Mouse (Mus musculus): ENCODE data around the gene C4b. TPM values are rescaled to one million over a fixed set of nuclear protein-coding genes. Genes with fewer than 3 reads are reported as not detected.

The C4b gene
- polyA plus RNA-seq, 1 experiment from 2014 or later, result 0.42 TPM

DNA sequence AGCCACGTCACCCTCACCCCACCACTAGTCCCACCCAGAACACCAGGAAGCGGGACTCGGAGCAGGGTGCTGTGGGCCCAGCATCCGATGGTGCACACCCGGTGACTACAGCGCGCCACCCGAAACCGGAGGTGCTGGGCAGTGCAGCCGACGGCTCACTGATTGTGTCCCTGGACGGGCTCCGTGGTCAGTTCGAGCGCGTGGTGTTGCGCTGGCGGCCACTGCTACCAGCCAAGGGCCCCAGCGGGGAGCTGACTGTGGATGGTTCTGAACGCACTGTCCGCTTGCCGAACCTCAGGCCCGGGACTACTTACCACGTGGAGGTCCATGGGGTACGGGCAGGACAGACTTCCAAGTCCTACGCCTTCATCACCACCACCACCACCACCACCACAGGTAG, 63.5 kb downstream of the C4b start:
- H3K4me2 ChIP-seq, result no peak overlapping the region
- H3K9me3 ChIP-seq, result no peaks in the 10 kb centered on the region
- peaks cover 48% of the 10 kb centered on the region for H3K27me3 ChIP-seq
- 74% methylated on average over 26 of the region's 26 CpGs for WGBS
- H3K9ac ChIP-seq, result no peak overlapping the region
- no peak overlapping the region for H3K27ac ChIP-seq
- H3K36me3 ChIP-seq, result no peaks in the 10 kb centered on the region
- H3K4me1 ChIP-seq, result peaks cover 47% of the 10 kb centered on the region
- ATAC-seq (ENCODE audit: borderline replicate concordance, extremely low read depth, low FRiP score, low TSS enrichment), result no peak
- H3K4me3 ChIP-seq, result no peak overlapping the region

Small RNA genes within 50 kb of the gene (microRNA-seq; reads per million reads assigned to microRNA genes)
- gene Gm27471, result not detected

Other genes starting within 250 kb of the C4b start
- not detected in 2 replicates for gene Btnl6, start 226.5 kb downstream of the C4b start, polyA plus RNA-seq (2015; fragmentation: Nextera tagmentation; extraction: Ambion mirVana)
- gene Notch4, start 179.6 kb downstream of the C4b start, polyA plus RNA-seq (2015; fragmentation: Nextera tagmentation; extraction: Ambion mirVana), result 11.2 and 12.0 TPM in 2 replicates
- 11.5 and 17.9 TPM in 2 replicates for gene Gpsm3, start 154.1 kb downstream of the C4b start, polyA plus RNA-seq (2015; fragmentation: Nextera tagmentation; extraction: Ambion mirVana)
- gene Pbx2, start 152.6 kb downstream of the C4b start, polyA plus RNA-seq (2015; fragmentation: Nextera tagmentation; extraction: Ambion mirVana), result 8.8 and 9.8 TPM in 2 replicates
- gene Ager, start 146.0 kb downstream of the C4b start, polyA plus RNA-seq (2015; fragmentation: Nextera tagmentation; extraction: Ambion mirVana), result 197 and 248 TPM in 2 replicates
- gene Rnf5, start 140.2 kb downstream of the C4b start, polyA plus RNA-seq (2015; fragmentation: Nextera tagmentation; extraction: Ambion mirVana), result 122 and 124 TPM in 2 replicates
- 51.8 and 51.9 TPM in 2 replicates for gene Agpat1, start 139.6 kb downstream of the C4b start, polyA plus RNA-seq (2015; fragmentation: Nextera tagmentation; extraction: Ambion mirVana)
- 2.2 and 2.8 TPM in 2 replicates for gene Egfl8, start 127.9 kb downstream of the C4b start, polyA plus RNA-seq (2015; fragmentation: Nextera tagmentation; extraction: Ambion mirVana)
- 21.0 and 22.4 TPM in 2 replicates for gene Ppt2, start 115.4 kb downstream of the C4b start, polyA plus RNA-seq (2015; fragmentation: Nextera tagmentation; extraction: Ambion mirVana)
- 0.16 and 0.46 TPM in 2 replicates for gene Prrt1, start 114.3 kb downstream of the C4b start, polyA plus RNA-seq (2015; fragmentation: Nextera tagmentation; extraction: Ambion mirVana)
- gene Fkbpl, start 99.1 kb downstream of the C4b start, polyA plus RNA-seq (2015; fragmentation: Nextera tagmentation; extraction: Ambion mirVana), result 12.9 and 14.0 TPM in 2 replicates
- 84.6 and 85.8 TPM in 2 replicates for gene Atf6b, start 96.7 kb downstream of the C4b start, polyA plus RNA-seq (2015; fragmentation: Nextera tagmentation; extraction: Ambion mirVana)
- 0.59 and 0.77 TPM in 2 replicates for gene Tnxb, start 73.3 kb downstream of the C4b start, polyA plus RNA-seq (2015; fragmentation: Nextera tagmentation; extraction: Ambion mirVana)
- not detected in 2 replicates for gene Cyp21a1, start 60.7 kb upstream of the C4b start, polyA plus RNA-seq (2015; fragmentation: Nextera tagmentation; extraction: Ambion mirVana)
- gene Stk19, start 93.1 kb upstream of the C4b start, polyA plus RNA-seq (2015; fragmentation: Nextera tagmentation; extraction: Ambion mirVana), result 32.7 and 33.7 TPM in 2 replicates
- gene Dxo, start 93.1 kb upstream of the C4b start, polyA plus RNA-seq (2015; fragmentation: Nextera tagmentation; extraction: Ambion mirVana), result 63.0 and 63.3 TPM in 2 replicates
- 50.8 and 54.0 TPM in 2 replicates for gene Skiv2l, start 106.3 kb upstream of the C4b start, polyA plus RNA-seq (2015; fragmentation: Nextera tagmentation; extraction: Ambion mirVana)
- 92.6 and 95.7 TPM in 2 replicates for gene Nelfe, start 106.5 kb upstream of the C4b start, polyA plus RNA-seq (2015; fragmentation: Nextera tagmentation; extraction: Ambion mirVana)
- 2.8 and 3.1 TPM in 2 replicates for gene Cfb, start 118.6 kb upstream of the C4b start, polyA plus RNA-seq (2015; fragmentation: Nextera tagmentation; extraction: Ambion mirVana)
- 2.6 and 2.7 TPM in 2 replicates for gene Zbtb12, start 135.6 kb upstream of the C4b start, polyA plus RNA-seq (2015; fragmentation: Nextera tagmentation; extraction: Ambion mirVana)
- not detected in 2 replicates for gene Gm20547, start 138.2 kb upstream of the C4b start, polyA plus RNA-seq (2015; fragmentation: Nextera tagmentation; extraction: Ambion mirVana)
- 2.6 and 2.9 TPM in 2 replicates for gene C2, start 154.4 kb upstream of the C4b start, polyA plus RNA-seq (2015; fragmentation: Nextera tagmentation; extraction: Ambion mirVana)
- gene Ehmt2, start 154.6 kb upstream of the C4b start, polyA plus RNA-seq (2015; fragmentation: Nextera tagmentation; extraction: Ambion mirVana), result 64.9 and 69.9 TPM in 2 replicates
- 0.94 and 1.5 TPM in 2 replicates for gene Slc44a4, start 170.6 kb upstream of the C4b start, polyA plus RNA-seq (2015; fragmentation: Nextera tagmentation; extraction: Ambion mirVana)
- gene Neu1, start 187.4 kb upstream of the C4b start, polyA plus RNA-seq (2015; fragmentation: Nextera tagmentation; extraction: Ambion mirVana), result 17.3 and 17.9 TPM in 2 replicates
- 0.15 and 0.26 TPM in 2 replicates for gene Hspa1b, start 215.4 kb upstream of the C4b start, polyA plus RNA-seq (2015; fragmentation: Nextera tagmentation; extraction: Ambion mirVana)
- not detected in 2 replicates for gene Gm20481, start 226.0 kb upstream of the C4b start, polyA plus RNA-seq (2015; fragmentation: Nextera tagmentation; extraction: Ambion mirVana)
- 3.4 and 3.8 TPM in 2 replicates for gene Hspa1a, start 228.3 kb upstream of the C4b start, polyA plus RNA-seq (2015; fragmentation: Nextera tagmentation; extraction: Ambion mirVana)
- gene Hspa1l, start 228.8 kb upstream of the C4b start, polyA plus RNA-seq (2015; fragmentation: Nextera tagmentation; extraction: Ambion mirVana), result 0.45 and 0.79 TPM in 2 replicates
- gene Lsm2, start 238.0 kb upstream of the C4b start, polyA plus RNA-seq (2015; fragmentation: Nextera tagmentation; extraction: Ambion mirVana), result 210 and 216 TPM in 2 replicates

All from lung, embryonic 15.5 days (tissue).